Mouse (Mus musculus) heart, adult 8-10 months (tissue): ENCODE results near the gene Gstm4. TPM values are rescaled to one million over a fixed set of nuclear protein-coding genes. Genes with fewer than 3 reads are reported as not detected.
"Not testable (repeated sequence)": the region's sequence is repeated elsewhere in the genome, so short reads cannot be mapped to it uniquely, and the experiment has no call there.

Source experiments
- DNase-seq: peaks from one replicate; pipeline ENCODE4 v3.0.0; 2022; ENCODE audit warnings: low spot score
- total RNA-seq, 4 experiments: library from RNA; stranded (reverse); gene quantifications; 2 replicates each; pipeline ENCODE4 v1.2.4; 2022

Gene Gstm4
- total RNA-seq, 4 experiments from 2014 or later, result 12.6 to 14.4 (median 13.3) TPM

DNA sequence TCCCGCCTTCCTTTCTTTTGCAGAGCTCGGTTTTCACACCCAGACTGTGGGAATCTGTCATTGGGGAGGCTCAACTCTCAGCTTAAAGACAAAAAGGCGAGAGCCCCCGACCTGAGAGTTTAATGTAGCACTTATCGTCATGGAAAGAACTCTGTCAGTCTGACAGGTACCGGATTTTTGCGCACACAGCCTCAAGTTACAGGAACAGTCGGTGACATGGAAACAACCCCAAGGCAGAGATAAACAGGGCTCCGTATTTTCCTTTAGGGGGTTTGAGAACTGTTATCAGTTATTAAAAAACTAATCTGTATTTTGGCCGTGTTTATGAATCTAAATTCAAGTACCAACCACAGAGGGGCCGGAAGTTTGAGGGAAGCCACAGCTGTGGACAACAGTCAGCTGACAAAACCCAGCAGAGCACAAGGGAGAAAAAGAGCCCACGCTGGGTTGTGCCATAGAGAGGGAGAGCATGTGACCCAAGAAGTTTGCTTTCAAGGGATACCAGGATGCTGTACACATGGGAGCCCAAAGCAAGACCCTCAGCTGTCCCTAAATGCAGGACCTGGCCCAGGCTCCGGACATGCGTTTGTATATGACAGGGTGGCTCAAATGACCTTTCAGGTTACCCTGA is 26.4 kb downstream of the Gstm4 start:
- no peak for DNase-seq

DNA sequence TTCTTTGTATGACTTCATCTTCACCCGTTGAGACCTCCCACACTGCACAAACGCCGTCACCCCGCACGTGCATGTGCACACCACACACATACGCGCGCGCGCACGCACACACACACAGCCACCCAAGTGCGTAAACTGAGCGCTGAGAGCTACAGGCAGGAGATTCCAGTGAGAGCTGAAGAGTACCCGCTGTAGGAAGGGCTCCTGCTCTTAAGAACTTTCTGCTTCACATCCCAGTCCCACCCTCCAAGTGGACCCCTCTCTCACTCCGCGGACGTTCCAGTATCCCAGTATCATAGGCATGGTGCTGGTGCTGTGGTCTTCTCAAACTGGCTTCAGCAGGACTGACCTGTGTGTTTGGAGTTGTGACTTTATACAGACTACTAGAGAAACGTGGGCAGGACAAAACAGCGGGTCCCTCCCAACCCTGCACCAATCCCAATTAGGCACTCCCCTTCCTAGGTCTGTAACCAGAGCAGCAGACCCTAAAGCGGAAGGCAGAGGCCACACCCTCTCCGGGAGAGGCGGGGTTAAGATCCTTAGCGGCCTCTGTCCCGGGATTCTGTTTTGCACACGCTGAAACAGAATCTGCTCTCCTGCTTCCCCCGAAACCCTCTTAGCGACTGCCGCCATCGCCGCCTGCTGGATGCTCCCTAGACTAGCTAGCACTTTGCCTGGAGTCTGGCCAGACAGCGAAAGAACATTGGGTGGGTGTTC is 27.1 kb downstream of the Gstm4 start, which contains the start of gene Gstm1:
Gene Gstm1 (minus strand): TSS at position 501 of the 717 bp plus-strand sequence.
- peak; percentile 99 for DNase-seq

DNA sequence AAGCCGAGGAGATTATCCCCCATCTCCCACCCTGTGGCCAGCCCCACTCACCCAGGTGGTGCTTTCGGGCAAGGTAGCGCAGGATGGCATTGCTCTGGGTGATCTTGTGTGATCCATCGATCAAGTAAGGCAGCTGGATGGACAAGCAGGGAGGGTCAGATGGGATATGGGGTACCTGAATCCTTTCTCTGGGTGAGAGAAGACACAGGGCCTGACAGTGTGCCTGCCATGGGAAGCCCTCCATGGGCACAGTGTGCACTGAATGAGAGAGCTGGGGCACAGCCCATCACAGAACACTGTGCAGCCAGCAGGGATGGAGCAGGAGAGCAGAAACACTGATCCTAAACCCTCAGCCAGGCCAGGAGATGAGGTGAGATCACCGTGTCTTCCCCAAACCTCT is 28.2 kb downstream of the Gstm4 start:
- not testable (repeated sequence) for DNase-seq

DNA sequence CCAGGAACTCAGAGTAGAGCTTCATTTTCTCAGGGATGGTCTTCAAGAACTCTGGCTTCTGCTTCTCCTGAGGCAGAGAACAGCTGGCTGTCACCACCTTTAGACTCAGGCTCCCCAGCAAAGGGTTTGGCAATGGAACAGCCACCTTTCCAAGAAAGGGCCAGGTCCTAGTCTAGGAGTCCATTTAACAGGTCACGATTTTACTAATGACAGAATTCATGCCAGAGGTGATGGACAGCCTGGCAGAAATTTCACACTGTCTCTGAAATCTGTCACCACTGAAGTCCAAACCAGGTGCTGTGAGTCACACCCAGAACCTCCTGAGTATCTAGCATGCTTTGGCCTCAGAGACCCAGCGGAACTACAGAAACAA is 29.7 kb downstream of the Gstm4 start:
- DNase-seq, result no peak

DNA sequence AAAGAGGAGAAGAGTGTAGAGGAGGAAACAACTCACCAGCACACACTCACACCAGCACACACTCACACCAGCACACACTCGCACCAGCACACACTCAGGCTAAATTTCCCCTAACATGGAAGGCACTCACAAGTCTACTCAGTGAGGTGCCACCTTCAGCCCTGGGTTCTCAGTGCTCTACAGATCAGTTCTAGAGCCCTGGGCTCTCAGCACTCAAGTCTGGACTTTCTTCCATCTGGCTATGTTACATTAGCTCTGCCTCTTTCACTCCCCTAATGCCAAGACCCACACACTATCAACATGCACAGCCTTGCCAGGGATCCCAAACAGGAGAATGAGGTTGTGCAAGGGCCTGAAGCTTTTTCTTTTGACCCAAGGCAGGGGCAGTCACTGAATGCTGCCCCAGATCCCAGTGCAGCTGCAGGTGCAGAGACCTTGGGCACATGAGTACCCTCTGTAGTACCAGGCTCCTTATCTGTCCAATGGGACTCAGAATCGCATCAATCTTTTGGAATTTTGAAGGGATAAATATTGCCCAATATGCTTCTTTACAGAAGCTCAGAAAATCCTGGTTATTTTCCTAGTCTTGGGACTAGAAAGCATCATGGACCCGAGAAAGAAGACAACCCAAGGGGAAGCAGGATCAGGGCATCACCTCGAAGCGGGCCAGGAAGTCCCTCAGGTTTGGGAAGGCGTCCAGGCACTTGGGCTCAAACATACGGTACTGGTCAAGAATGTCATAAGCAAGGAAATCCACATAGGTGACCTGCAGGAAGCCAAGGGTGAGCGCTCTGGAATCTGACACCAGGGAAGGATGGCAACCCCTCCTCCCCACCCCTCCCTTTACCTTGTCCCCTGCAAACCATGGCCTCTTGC is 30.4 kb downstream of the Gstm4 start:
- no peak for DNase-seq

DNA sequence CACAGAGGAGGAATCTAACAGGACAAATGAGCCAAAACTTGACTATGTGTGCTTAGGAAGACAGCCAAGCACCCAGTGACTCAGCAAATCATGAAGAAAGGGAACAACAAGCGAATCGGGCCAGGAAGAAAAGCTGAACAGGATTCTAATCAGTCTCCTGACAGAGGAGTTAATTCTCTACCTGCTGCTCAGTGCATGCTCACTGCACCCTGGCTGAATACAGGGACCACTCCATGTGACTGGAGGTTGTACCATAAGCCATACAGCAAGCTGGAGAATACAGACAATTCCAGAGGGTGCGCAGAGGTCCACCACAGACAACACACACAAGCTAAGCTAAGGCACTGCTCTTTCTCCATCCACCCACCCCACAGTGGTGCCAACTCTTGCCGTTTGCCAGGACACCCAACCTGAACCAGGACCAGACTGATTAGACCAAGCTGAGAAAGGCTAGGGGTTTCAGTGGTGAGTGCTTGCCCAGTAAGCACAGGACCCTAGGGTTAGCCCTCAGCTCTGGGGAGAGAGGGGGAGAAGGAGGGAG is 31.3 kb downstream of the Gstm4 start:
- DNase-seq, result peak; percentile 82

DNA sequence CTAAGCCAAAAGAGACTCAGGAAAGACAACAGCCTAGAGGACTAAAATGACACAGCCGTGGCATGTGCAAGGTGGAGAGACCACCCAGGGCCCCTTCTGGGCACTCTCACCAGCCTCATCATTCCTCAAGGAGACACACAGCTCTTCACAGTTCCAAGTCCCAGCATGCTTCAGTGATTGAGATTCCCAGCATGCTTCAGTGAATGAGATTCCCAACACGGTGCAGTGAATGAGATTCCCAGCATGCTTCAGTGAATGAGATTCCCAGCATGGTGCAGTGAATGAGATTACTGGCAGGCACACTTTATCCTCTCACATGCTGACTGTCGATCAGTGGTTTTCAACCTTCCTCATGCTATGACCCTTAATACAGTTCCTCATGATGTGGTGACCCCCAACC is 33.1 kb downstream of the Gstm4 start:
- DNase-seq, result no peak

DNA sequence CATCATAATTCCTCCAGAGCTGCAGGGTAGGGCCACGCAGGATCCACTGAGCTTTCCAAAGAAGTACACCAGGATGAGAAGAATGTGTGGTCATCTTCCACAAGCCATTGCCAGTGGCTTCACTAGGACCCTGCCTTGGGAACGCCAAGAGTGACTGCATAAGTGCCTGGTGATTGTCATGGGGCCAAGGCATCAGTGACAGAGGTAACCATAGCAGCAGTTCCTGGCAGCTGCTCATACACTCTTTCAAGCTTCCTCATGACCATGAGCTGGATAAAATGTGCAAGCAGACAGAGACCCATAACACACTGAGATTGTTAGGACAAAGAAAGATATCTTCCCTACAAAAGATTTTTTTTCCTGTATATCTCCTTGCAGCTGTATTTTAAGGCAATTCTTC is 34.4 kb downstream of the Gstm4 start:
- DNase-seq, result peak; percentile 59

DNA sequence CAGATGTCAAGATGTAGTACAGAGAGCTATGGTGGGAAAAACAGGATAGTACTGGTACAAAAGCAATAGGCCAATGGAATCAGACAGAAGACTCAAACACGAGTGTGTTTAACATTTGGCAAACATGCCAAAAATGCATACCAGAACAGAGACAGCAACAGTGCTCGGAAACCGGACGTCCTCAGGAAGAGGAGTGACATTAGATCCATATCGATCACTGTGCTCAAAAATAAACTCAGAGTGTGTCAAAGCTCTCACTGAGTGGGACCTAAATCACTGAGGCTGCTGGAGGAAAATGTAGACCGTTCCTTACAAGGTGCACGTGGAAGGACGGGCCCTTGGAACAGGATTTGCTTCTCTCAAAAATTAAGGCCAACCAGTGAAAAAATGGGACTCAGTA is 42.7 kb downstream of the Gstm4 start:
- peak; percentile 62 for DNase-seq

DNA sequence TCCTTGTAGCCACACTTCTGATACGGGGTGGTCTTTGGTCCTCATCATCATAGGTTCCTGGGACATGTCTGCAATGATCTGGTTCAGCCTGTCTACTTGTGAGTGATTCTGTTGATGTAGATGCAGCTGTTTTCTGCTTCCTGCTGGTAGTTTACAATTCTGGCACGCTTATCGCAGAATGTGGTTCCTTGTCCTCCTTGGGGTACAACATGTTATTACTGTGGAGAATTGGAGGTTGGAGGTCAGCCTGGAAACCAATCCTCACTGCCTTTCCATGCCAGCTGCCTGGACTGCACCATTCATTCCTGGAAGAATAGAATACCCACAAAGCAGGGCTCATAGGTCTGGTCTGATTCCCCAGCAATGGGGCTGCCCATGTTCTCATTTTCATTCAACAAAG is 45.2 kb downstream of the Gstm4 start:
- no peak for DNase-seq

DNA sequence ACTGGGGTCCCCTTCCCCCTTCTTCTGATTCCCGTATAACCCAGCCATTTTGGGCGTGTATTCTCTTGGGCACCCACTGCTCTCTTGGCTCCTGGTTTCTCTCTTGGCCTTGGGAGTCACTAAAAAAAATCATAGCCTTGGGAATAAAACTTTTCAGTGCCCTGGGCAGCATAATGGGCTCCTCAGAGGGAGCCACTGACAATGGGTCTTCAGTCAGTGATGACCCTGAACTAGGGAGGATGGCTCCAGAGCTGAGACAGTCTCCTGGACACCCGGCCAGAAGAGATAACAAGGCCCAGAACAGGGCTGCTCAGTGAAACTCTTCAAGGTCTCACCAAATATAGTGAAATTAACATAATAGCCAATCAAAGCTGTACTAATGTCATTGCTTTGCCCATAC is 46.1 kb downstream of the Gstm4 start:
- no peak for DNase-seq

DNA sequence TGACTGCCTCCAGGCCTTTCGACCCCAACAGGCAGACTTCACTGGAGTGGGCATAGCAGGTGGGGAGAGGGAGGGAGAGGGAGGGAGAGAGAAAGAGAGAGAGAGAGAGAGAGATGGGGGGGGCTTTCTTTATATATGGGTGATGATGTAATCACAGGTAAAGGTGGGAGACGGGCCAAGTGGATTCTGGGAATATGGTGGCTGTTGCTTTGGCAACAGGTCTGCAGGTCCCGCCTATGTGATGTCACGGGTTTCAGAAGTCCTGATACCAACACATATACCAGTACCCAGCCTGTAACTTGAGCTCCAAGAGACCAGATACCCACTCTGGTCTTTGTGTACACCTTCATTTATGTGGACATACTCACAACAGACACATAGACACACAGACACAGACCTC is 48.1 kb downstream of the Gstm4 start:
- no peak for DNase-seq

DNA sequence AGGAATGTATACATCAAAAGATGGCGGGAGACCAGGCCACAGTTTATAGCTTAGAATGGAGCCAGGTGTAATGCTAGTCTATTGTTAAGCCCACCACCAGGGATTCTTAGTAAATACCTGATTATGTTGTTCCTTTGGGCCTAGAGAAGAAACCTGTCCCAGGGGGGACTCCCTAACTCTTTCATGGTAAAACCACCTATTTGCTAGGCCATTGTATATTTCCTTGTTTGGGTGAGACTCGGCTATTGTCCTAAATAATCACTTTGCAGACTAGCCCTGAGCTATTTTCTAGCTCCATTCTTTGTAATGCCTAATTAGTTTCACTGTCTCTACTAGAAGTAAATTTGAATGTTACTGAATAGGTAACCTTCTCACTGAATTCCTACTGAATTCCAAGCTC is 48.7 kb downstream of the Gstm4 start:
- DNase-seq, result not testable (repeated sequence)

Other genes with a start within 250 kb of the Gstm4 start
- not detected for gene Eps8l3, start 167.7 kb downstream of the Gstm4 start, total RNA-seq
- 10 to 100 TPM; 48.4 to 59.4 (median 52.4) TPM for gene Gstm5, start 149.1 kb downstream of the Gstm4 start, total RNA-seq
- 100 to 1,000 TPM in 1 of 4 experiments, 10 to 100 TPM in 3; 87.6 to 100 (median 91.6) TPM for gene Gstm7, start 113.1 kb downstream of the Gstm4 start, total RNA-seq
- 1 to 10 TPM; 3.4 to 6.0 (median 5.0) TPM for gene Gstm6, start 101.1 kb downstream of the Gstm4 start, total RNA-seq
- not detected for gene Gstm3, start 75.6 kb downstream of the Gstm4 start, total RNA-seq
- gene Gstm2, start 58.4 kb downstream of the Gstm4 start, total RNA-seq, result 100 to 1,000 TPM; 237 to 300 (median 263) TPM
- 100 to 1,000 TPM; 385 to 498 (median 396) TPM for gene Gstm1, start 26.9 kb downstream of the Gstm4 start, total RNA-seq
- 1 to 10 TPM; 3.9 to 5.2 (median 4.7) TPM for gene Ampd2, start 41.8 kb upstream of the Gstm4 start, total RNA-seq
- under 1 TPM in 2 of 4 experiments, not detected in 2; 0.28 to 0.47 TPM for gene Gnat2, start 47.9 kb upstream of the Gstm4 start, total RNA-seq
- gene Gnai3, start 101.3 kb upstream of the Gstm4 start, total RNA-seq, result 10 to 100 TPM; 12.7 to 15.9 (median 13.0) TPM
- not detected for gene Gpr61, start 110.0 kb upstream of the Gstm4 start, total RNA-seq
- gene Amigo1, start 141.4 kb upstream of the Gstm4 start, total RNA-seq, result 10 to 100 TPM; 17.2 to 18.9 (median 18.1) TPM
- 1 to 10 TPM; 5.4 to 8.3 (median 6.5) TPM for gene Cyb561d1, start 156.3 kb upstream of the Gstm4 start, total RNA-seq
- 1 to 10 TPM; 1.7 to 2.7 (median 2.3) TPM for gene Atxn7l2, start 166.0 kb upstream of the Gstm4 start, total RNA-seq
- gene Sypl2, start 181.8 kb upstream of the Gstm4 start, total RNA-seq, result 1 to 10 TPM; 1.3 to 2.4 (median 2.1) TPM
- 10 to 100 TPM; 46.3 to 59.0 (median 50.8) TPM for gene Psma5, start 212.0 kb upstream of the Gstm4 start, total RNA-seq
- gene Sort1, start 239.2 kb upstream of the Gstm4 start, total RNA-seq, result 10 to 100 TPM; 17.5 to 20.2 (median 19.0) TPM